Mouse (Mus musculus): ENCODE measurements around the gene Olfr586. TPM values are rescaled to one million over a fixed set of nuclear protein-coding genes. Genes with fewer than 3 reads are reported as not detected.

Olfr586 gene
- total and polyA plus RNA-seq, 3 experiments: not detected

- Histone ChIP-seq H3K9ac (ENCODE audit: low read depth, low read length) (no peak within 1 kb of the TSS), H3K79me2 (replicated peaks; ENCODE audit: control insufficient read depth, insufficient read depth, low read length) (no peaks in the 10 kb centered on the region), H3K4me3 (no peak within 1 kb of the TSS), H3K36me3 (ENCODE audit: control insufficient read depth, insufficient read depth, low read length) (no peaks in the 10 kb centered on the region), H3K27ac (no peak within 1 kb of the TSS), H3K4me1 (ENCODE audit: control insufficient read depth, insufficient read depth, low read length) (no peaks in the 10 kb centered on the region), H3K27me3 (ENCODE audit: control insufficient read depth, insufficient read depth, low read length) (no peaks in the 10 kb centered on the region)
- TF ChIP-seq POLR2A (IDR thresholded peaks at IDR 0.05; ENCODE audit: insufficient read depth, low read depth, low read length): no peak
- intact Hi-C loops (cut with DNase I): no loop called here
- no peak for DNase-seq
- WGBS: 75% methylated on average over 1 of the region's 1 CpGs
Observed at GRCm38 (mm10) chr7:103081585-103081984, 43.9 kb downstream of the Olfr586 start, which contains the start of gene Olfr584. TSS of gene Olfr584 (plus strand) at chr7:103081885.

Other genes with a start within 250 kb of the Olfr586 start
- gene Olfr568, start 248.5 kb downstream of the Olfr586 start, total RNA-seq (2021): not detected
- not detected in 2 replicates for gene Olfr568, start 248.5 kb downstream of the Olfr586 start, polyA plus RNA-seq (2012; rRNA removed)
- gene Olfr569, start 234.8 kb downstream of the Olfr586 start, total RNA-seq (2021): not detected
- not detected in 2 replicates for gene Olfr569, start 234.8 kb downstream of the Olfr586 start, polyA plus RNA-seq (2012; rRNA removed)
- gene Olfr570, start 231.1 kb downstream of the Olfr586 start, total RNA-seq (2021): not detected
- gene Olfr570, start 231.1 kb downstream of the Olfr586 start, polyA plus RNA-seq (2012; rRNA removed): not detected in 2 replicates
- gene Olfr571, start 208.1 kb downstream of the Olfr586 start, total RNA-seq (2021): not detected
- gene Olfr571, start 208.1 kb downstream of the Olfr586 start, polyA plus RNA-seq (2012; rRNA removed): not detected in 2 replicates
- gene Olfr572, start 201.2 kb downstream of the Olfr586 start, total RNA-seq (2021): not detected
- not detected in 2 replicates for gene Olfr572, start 201.2 kb downstream of the Olfr586 start, polyA plus RNA-seq (2012; rRNA removed)
- not detected for gene Olfr573-ps1, start 183.1 kb downstream of the Olfr586 start, total RNA-seq (2021)
- gene Olfr573-ps1, start 183.1 kb downstream of the Olfr586 start, polyA plus RNA-seq (2012; rRNA removed): not detected in 2 replicates
- not detected for gene Olfr574, start 177.2 kb downstream of the Olfr586 start, total RNA-seq (2021)
- gene Olfr574, start 177.2 kb downstream of the Olfr586 start, polyA plus RNA-seq (2012; rRNA removed): not detected in 2 replicates
- not detected for gene Olfr575, start 166.9 kb downstream of the Olfr586 start, total RNA-seq (2021)
- gene Olfr575, start 166.9 kb downstream of the Olfr586 start, polyA plus RNA-seq (2012; rRNA removed): not detected in 2 replicates
- not detected for gene Olfr576, start 163.0 kb downstream of the Olfr586 start, total RNA-seq (2021)
- gene Olfr576, start 163.0 kb downstream of the Olfr586 start, polyA plus RNA-seq (2012; rRNA removed): not detected in 2 replicates
- not detected for gene Olfr577, start 149.7 kb downstream of the Olfr586 start, total RNA-seq (2021)
- not detected in 2 replicates for gene Olfr577, start 149.7 kb downstream of the Olfr586 start, polyA plus RNA-seq (2012; rRNA removed)
- gene Olfr578, start 136.3 kb downstream of the Olfr586 start, total RNA-seq (2021): not detected
- gene Olfr578, start 136.3 kb downstream of the Olfr586 start, polyA plus RNA-seq (2012; rRNA removed): not detected in 2 replicates
- gene Olfr582, start 87.6 kb downstream of the Olfr586 start, total RNA-seq (2021): not detected
- gene Olfr582, start 87.6 kb downstream of the Olfr586 start, polyA plus RNA-seq (2012; rRNA removed): not detected in 2 replicates
- not detected for gene Olfr583, start 74.3 kb downstream of the Olfr586 start, total RNA-seq (2021)
- not detected in 2 replicates for gene Olfr583, start 74.3 kb downstream of the Olfr586 start, polyA plus RNA-seq (2012; rRNA removed)
- not detected for gene Olfr584, start 43.8 kb downstream of the Olfr586 start, total RNA-seq (2021)
- gene Olfr584, start 43.8 kb downstream of the Olfr586 start, polyA plus RNA-seq (2012; rRNA removed): not detected in 2 replicates
- gene Olfr585, start 27.9 kb downstream of the Olfr586 start, total RNA-seq (2021): not detected
- gene Olfr585, start 27.9 kb downstream of the Olfr586 start, polyA plus RNA-seq (2012; rRNA removed): not detected in 2 replicates
- gene Olfr588-ps1, start 15.2 kb upstream of the Olfr586 start, total RNA-seq (2021): not detected
- not detected in 2 replicates for gene Olfr588-ps1, start 15.2 kb upstream of the Olfr586 start, polyA plus RNA-seq (2012; rRNA removed)
- not detected for gene Olfr589, start 30.7 kb upstream of the Olfr586 start, total RNA-seq (2021)
- not detected in 2 replicates for gene Olfr589, start 30.7 kb upstream of the Olfr586 start, polyA plus RNA-seq (2012; rRNA removed)
- not detected for gene Olfr591, start 52.7 kb upstream of the Olfr586 start, total RNA-seq (2021)
- gene Olfr591, start 52.7 kb upstream of the Olfr586 start, polyA plus RNA-seq (2012; rRNA removed): not detected in 2 replicates
- gene Olfr592, start 59.2 kb upstream of the Olfr586 start, total RNA-seq (2021): not detected
- gene Olfr592, start 59.2 kb upstream of the Olfr586 start, polyA plus RNA-seq (2012; rRNA removed): not detected in 2 replicates
- not detected for gene Olfr593, start 86.2 kb upstream of the Olfr586 start, total RNA-seq (2021)
- gene Olfr593, start 86.2 kb upstream of the Olfr586 start, polyA plus RNA-seq (2012; rRNA removed): not detected in 2 replicates
- not detected for gene Olfr594, start 91.4 kb upstream of the Olfr586 start, total RNA-seq (2021)
- gene Olfr594, start 91.4 kb upstream of the Olfr586 start, polyA plus RNA-seq (2012; rRNA removed): not detected in 2 replicates
- gene Usp17ld, start 126.9 kb upstream of the Olfr586 start, total RNA-seq (2021): not detected
- not detected in 2 replicates for gene Usp17ld, start 126.9 kb upstream of the Olfr586 start, polyA plus RNA-seq (2012; rRNA removed)
- gene Olfr596, start 180.0 kb upstream of the Olfr586 start, total RNA-seq (2021): not detected
- not detected in 2 replicates for gene Olfr596, start 180.0 kb upstream of the Olfr586 start, polyA plus RNA-seq (2012; rRNA removed)
- not detected for gene Olfr597, start 190.7 kb upstream of the Olfr586 start, total RNA-seq (2021)
- not detected in 2 replicates for gene Olfr597, start 190.7 kb upstream of the Olfr586 start, polyA plus RNA-seq (2012; rRNA removed)
- gene Olfr598, start 197.9 kb upstream of the Olfr586 start, total RNA-seq (2021): not detected
- gene Olfr598, start 197.9 kb upstream of the Olfr586 start, polyA plus RNA-seq (2012; rRNA removed): not detected in 2 replicates
- not detected for gene Olfr599, start 210.3 kb upstream of the Olfr586 start, total RNA-seq (2021)
- gene Olfr599, start 210.3 kb upstream of the Olfr586 start, polyA plus RNA-seq (2012; rRNA removed): not detected in 2 replicates
- gene Olfr600, start 224.0 kb upstream of the Olfr586 start, total RNA-seq (2021): not detected
- gene Olfr600, start 224.0 kb upstream of the Olfr586 start, polyA plus RNA-seq (2012; rRNA removed): not detected in 2 replicates
- not detected for gene Olfr601, start 237.0 kb upstream of the Olfr586 start, total RNA-seq (2021)
- not detected in 2 replicates for gene Olfr601, start 237.0 kb upstream of the Olfr586 start, polyA plus RNA-seq (2012; rRNA removed)

Data from heart, adult 2 months (tissue).